Mouse (Mus musculus): ENCODE results near the gene Fhit. TPM values are rescaled to one million over a fixed set of nuclear protein-coding genes. Genes with fewer than 3 reads are reported as not detected.

Gene Fhit
- polyA plus RNA-seq, 1 experiment from 2014 or later: 8.0 TPM

DNA sequence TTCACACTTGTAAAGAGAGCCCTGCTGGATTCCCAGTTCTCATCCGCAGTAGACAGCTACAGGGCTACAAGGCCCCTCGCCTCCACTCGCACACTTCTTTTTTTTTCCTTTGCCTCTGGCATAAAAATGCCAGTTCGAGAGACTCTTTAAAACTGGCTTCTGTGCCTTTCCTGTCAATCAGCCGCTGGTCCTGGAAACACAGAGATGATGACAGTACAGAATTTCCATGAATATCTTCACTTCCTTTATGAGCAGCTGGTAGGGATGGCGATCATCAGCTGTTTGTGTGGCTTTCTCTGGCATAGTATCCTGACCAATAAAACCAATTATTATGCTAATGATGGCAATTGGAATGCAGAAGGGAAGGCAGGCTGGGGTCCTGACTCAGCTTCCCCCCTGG, 1626.3 kb downstream of the Fhit start:
- H3K36me3 ChIP-seq: no peaks in the 10 kb centered on the region
- no peaks in the 10 kb centered on the region for H3K27me3 ChIP-seq
- ATAC-seq (ENCODE audit: low FRiP score): no peak
- no peaks in the 10 kb centered on the region for H3K9me3 ChIP-seq
- 52% methylated on average over 6 of the region's 6 CpGs for WGBS
- H3K4me1 ChIP-seq (replicated peaks): no peaks in the 10 kb centered on the region
- H3K27ac ChIP-seq: no peak overlapping the region
- no peak overlapping the region for H3K4me3 ChIP-seq
- no peak overlapping the region for H3K9ac ChIP-seq
- no peak overlapping the region for H3K4me2 ChIP-seq

- Histone ChIP-seq H3K4me3 (no peak overlapping the region), H3K4me2 (no peak overlapping the region), H3K27me3 (no peaks in the 10 kb centered on the region), H3K36me3 (no peaks in the 10 kb centered on the region), H3K9ac (no peak overlapping the region), H3K4me1 (replicated peaks) (no peaks in the 10 kb centered on the region), H3K27ac (no peak overlapping the region), H3K9me3 (no peaks in the 10 kb centered on the region)
- 91% methylated on average over 4 of the region's 4 CpGs for WGBS
- no peak for ATAC-seq (ENCODE audit: low FRiP score)
Measured at GRCm38 (mm10) chr14:9529247-9529646, 1632.6 kb downstream of the Fhit start.

GRCm38 (mm10) chr14:9526136-9526535, 1635.7 kb downstream of the Fhit start:
- no peak for ATAC-seq (ENCODE audit: low FRiP score)
- Histone ChIP-seq H3K9me3 (no peaks in the 10 kb centered on the region), H3K4me1 (replicated peaks) (no peaks in the 10 kb centered on the region), H3K27ac (no peak overlapping the region), H3K4me2 (no peak overlapping the region), H3K27me3 (no peaks in the 10 kb centered on the region), H3K4me3 (no peak overlapping the region), H3K36me3 (no peaks in the 10 kb centered on the region), H3K9ac (no peak overlapping the region)
- 94% methylated on average over 3 of the region's 3 CpGs for WGBS

DNA sequence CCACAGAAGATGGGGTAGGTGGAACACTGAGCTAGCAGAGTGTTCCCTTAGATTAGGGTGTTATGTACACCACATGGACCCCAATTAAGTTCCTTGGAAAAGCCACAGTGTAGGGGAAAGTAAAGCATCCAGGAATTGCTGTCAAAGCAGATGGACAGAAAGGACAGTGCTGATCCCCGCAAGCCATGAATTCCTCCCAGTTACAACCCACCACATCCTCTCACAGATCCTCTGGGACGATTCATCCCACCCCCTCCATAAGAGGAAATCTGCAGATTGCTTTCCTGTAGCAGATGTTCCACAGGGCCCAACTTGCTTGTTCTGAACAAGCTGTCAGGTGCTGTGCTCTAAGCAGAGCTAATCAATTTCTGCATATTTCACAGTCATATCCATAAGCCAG, 1644.2 kb downstream of the Fhit start:
- no peak for ATAC-seq (ENCODE audit: low FRiP score)
- H3K4me1 ChIP-seq (replicated peaks): no peaks in the 10 kb centered on the region
- H3K4me2 ChIP-seq: no peak overlapping the region
- H3K27me3 ChIP-seq: no peaks in the 10 kb centered on the region
- WGBS: 87% methylated on average over 2 of the region's 2 CpGs
- H3K9ac ChIP-seq: no peak overlapping the region
- no peaks in the 10 kb centered on the region for H3K36me3 ChIP-seq
- no peak overlapping the region for H3K4me3 ChIP-seq
- H3K27ac ChIP-seq: no peak overlapping the region
- no peaks in the 10 kb centered on the region for H3K9me3 ChIP-seq

DNA sequence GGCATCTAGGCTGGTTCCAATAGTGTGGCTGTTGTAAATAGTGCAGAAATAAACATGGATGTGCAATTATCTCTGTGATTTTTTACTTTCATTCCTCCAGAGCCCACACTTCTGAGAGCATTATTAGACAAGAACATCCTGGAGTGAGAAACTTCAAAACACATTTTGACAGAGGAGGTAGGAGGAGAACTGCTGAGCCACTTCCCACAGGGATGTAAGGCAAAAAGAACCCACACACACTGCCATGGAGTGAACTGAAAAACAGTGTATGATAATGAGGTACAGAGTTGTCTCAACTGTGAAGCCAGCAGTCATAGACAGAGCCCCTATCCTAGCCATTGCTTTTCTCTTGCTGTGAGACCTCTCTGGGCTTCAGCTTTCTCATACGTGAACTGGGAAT, 1652.2 kb downstream of the Fhit start:
- ATAC-seq (ENCODE audit: low FRiP score): no peak

More for the DNA sequence above, 1652.2 kb downstream of the Fhit start:
- Histone ChIP-seq H3K27me3 (no peaks in the 10 kb centered on the region), H3K27ac (no peak overlapping the region), H3K36me3 (no peaks in the 10 kb centered on the region), H3K4me2 (no peak overlapping the region), H3K4me3 (no peak overlapping the region), H3K9me3 (no peaks in the 10 kb centered on the region), H3K9ac (no peak overlapping the region), H3K4me1 (replicated peaks) (no peaks in the 10 kb centered on the region)
- 82% methylated on average over 1 of the region's 1 CpGs for WGBS

Other genes with a start within 250 kb of the Fhit start
- gene Gm3839, start 194.7 kb upstream of the Fhit start, polyA plus RNA-seq (2015; fragmentation: Nextera tagmentation; extraction: Ambion mirVana): 1.2 and 1.4 TPM in 2 replicates